Mouse (Mus musculus) cerebellum, adult 2 months (tissue): ENCODE data around the gene 4933406M09Rik. TPM values are rescaled to one million over a fixed set of nuclear protein-coding genes. Genes with fewer than 3 reads are reported as not detected.

Source experiments
- DNase-seq, 2 experiments: peaks; one replicate each; pipeline ENCODE4 v3.0.0; 2021
- H3K27ac ChIP-seq: fragments of 200-500 bp; 2 replicates; pipeline ENCODE4 v1.5.1; 2012; ENCODE audit warnings: low read length, control low read depth, inconsistent platforms; ENCODE audit not compliant: insufficient read depth
- H3K27me3 ChIP-seq: fragments of 200-500 bp; 2 replicates; pipeline ENCODE4 v1.6.1; 2012; ENCODE audit warnings: inconsistent platforms, mild to moderate bottlenecking, low read length, moderate library complexity; ENCODE audit not compliant: control insufficient read depth, insufficient read depth
- H3K4me1 ChIP-seq: fragments of 200-500 bp; 2 replicates; pipeline ENCODE4 v1.6.1; 2011; ENCODE audit warnings: low read length; ENCODE audit not compliant: control insufficient read depth, insufficient read depth
- H3K4me3 ChIP-seq: fragments of 200-500 bp; replicated peaks from 2 replicates; pipeline ENCODE3; 2011; ENCODE audit warnings: mild to moderate bottlenecking, low read depth, low read length, control low read depth; ENCODE audit not compliant: insufficient read depth
- CTCF ChIP-seq: fragments of 200-500 bp; IDR thresholded peaks from 2 replicates; pipeline ENCODE4 v1.5.1; 2011; ENCODE audit warnings: low read depth, mild to moderate bottlenecking, control low read depth, low read length, moderate library complexity, borderline replicate concordance; ENCODE audit not compliant: insufficient read depth
- POLR2A ChIP-seq: fragments of 200-500 bp; IDR thresholded peaks from 2 replicates; pipeline ENCODE4 v1.6.1; 2011; ENCODE audit warnings: low read length, control low read depth, borderline replicate concordance; ENCODE audit not compliant: insufficient read depth
- WGBS: fragments of 180-500 bp; shearing (Covaris S2); methylation state at CpG from one replicate; pipeline ENCODE4 v1.1.7; 2018; 5-methylcytosine and 5-hydroxymethylcytosine counted together
- polyA plus RNA-seq: library from polyadenylated mRNA; depleted of rRNA; stranded (reverse); fragments of >200 nt; gene quantifications from 2 replicates; pipeline ENCODE4 v1.2.3, GENCODE M21; 2012; rRNA removed

The 4933406M09Rik gene
- not detected in 2 replicates for polyA plus RNA-seq

GRCm38 (mm10) chr1:134385666-134386065 lies at the start of gene 4933406M09Rik:
Gene 4933406M09Rik, plus strand, starts transcription at chr1:134385940.
- H3K4me1 ChIP-seq, result no peaks in the 10 kb centered on the region
- no peak for TF ChIP-seq CTCF
- no peak for TF ChIP-seq POLR2A
- DNase-seq, result no peak
- no peak within 1 kb of the TSS for H3K4me3 ChIP-seq
- 90% methylated on average over 1 of the region's 1 CpGs for WGBS
- H3K27me3 ChIP-seq, result no peaks in the 10 kb centered on the region
- H3K27ac ChIP-seq, result no peak within 1 kb of the TSS

GRCm38 (mm10) chr1:134336958-134337710 lies 48.6 kb upstream of the 4933406M09Rik start:
- Histone ChIP-seq H3K27ac (peak overlapping the region; percentile 97), H3K4me1 (peaks cover 64% of the 10 kb centered on the region), H3K27me3 (no peaks in the 10 kb centered on the region), H3K4me3 (peak overlapping the region; percentile 21)
- TF ChIP-seq POLR2A, result no peak
- no peak for TF ChIP-seq CTCF
- 51% methylated on average over 11 of the region's 11 CpGs for WGBS
- peak; percentile 50 to 59 for DNase-seq

- Histone ChIP-seq H3K4me3 (no peak overlapping the region), H3K27ac (peak overlapping the region; percentile 37; the same call in 1 of the 2 replicates), H3K4me1 (peaks cover 45% of the 10 kb centered on the region), H3K27me3 (no peaks in the 10 kb centered on the region)
- 68% methylated on average over 7 of the region's 7 CpGs for WGBS
- no peak for DNase-seq
- TF ChIP-seq CTCF (no peak), POLR2A (no peak)
Observed at GRCm38 (mm10) chr1:134339162-134339561, 46.6 kb upstream of the 4933406M09Rik start.

GRCm38 (mm10) chr1:134339757-134340619 lies 45.8 kb upstream of the 4933406M09Rik start:
- 71% methylated on average over 18 of the region's 18 CpGs for WGBS
- H3K27me3 ChIP-seq, result no peaks in the 10 kb centered on the region
- peak overlapping the region; percentile 10 for H3K4me3 ChIP-seq
- TF ChIP-seq CTCF (0 out of 2 replicates have a peak, but pooled peaks have one; percentile 32), POLR2A (no peak)
- H3K27ac ChIP-seq, result peak overlapping the region; percentile 45
- H3K4me1 ChIP-seq, result peaks cover 37% of the 10 kb centered on the region
- peak in 1 of 2 experiments; percentile 31 for DNase-seq

- 13% methylated on average over 5 of the region's 5 CpGs for WGBS
Observed at GRCm38 (mm10) chr1:134341641-134342277, 44.0 kb upstream of the 4933406M09Rik start.

GRCm38 (mm10) chr1:134342278-134342664 lies 43.5 kb upstream of the 4933406M09Rik start:
- WGBS, result 13% methylated on average over 2 of the region's 2 CpGs
- Histone ChIP-seq H3K27ac (peak overlapping the region; percentile 94), H3K4me3 (peak overlapping the region; percentile 86), H3K4me1 (peaks cover 22% of the 10 kb centered on the region), H3K27me3 (no peaks in the 10 kb centered on the region)
- peak; percentile 48; the same call in 1 of the 2 replicates for TF ChIP-seq POLR2A
- TF ChIP-seq CTCF, result no peak
- peak; percentile 79 to 90 for DNase-seq

More at GRCm38 (mm10) chr1:134341641-134342277, 44.0 kb upstream of the 4933406M09Rik start:
- no peak for DNase-seq
- Histone ChIP-seq H3K27me3 (no peaks in the 10 kb centered on the region), H3K4me1 (peaks cover 28% of the 10 kb centered on the region), H3K4me3 (peak overlapping the region; percentile 86), H3K27ac (peak overlapping the region; percentile 94)
- TF ChIP-seq POLR2A, result no peak
- TF ChIP-seq CTCF, result no peak

GRCm38 (mm10) chr1:134342781-134343310 lies 42.9 kb upstream of the 4933406M09Rik start:
- peak; percentile 48 to 60 for DNase-seq
- Histone ChIP-seq H3K27ac (peak overlapping the region; percentile 94), H3K27me3 (no peaks in the 10 kb centered on the region), H3K4me1 (peaks cover 17% of the 10 kb centered on the region), H3K4me3 (peak overlapping the region; percentile 86)
- TF ChIP-seq CTCF (no peak), POLR2A (no peak)
- 16% methylated on average over 8 of the region's 8 CpGs for WGBS
